Mouse (Mus musculus): ENCODE results near the gene Batf.

Batf gene

GRCm38 (mm10) chr12:85725306-85725705, 38.8 kb downstream of the Batf start:
- in situ Hi-C loops (cut with MboI, MseI): loop anchor here (5.0 kb wide), 1 partner anchor 38 kb away; the partner anchor contains the start of gene Batf (in 2 of the 2)

DNA sequence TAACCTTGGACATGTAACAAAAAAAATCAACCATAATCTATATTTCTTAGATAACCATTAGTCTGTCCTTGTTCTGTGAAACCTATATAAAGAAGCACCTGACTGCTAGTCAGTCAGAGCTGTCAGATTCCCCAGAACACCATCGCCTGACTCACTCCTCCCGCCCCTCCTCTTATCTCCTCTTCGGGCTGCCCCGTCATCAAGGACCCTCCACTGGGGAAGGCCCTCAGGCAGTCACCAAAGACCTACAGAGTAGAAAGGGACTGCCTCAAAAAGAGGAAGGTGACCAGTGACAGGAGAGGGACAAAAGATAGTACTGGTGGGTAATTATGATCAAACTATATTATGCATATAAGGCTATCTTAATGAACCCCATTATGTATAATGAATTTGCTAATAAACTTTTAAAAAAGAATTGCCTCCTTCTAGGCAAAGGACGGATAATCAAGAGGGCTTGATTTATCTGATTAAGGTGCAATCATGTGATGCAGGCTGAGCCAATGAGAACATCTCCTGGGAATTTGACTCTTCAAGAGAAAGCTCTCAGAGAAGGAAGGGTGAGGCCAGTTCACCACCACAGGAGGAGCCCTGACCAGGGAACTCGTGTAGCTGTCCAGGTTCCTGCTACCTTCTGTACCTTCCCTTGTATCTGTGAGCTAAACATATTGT, 40.4 kb downstream of the Batf start:
- in situ Hi-C loops (cut with MboI, MseI): loop anchor here (5.0 kb wide), 1 partner anchor 40 kb away; the partner anchor contains the start of gene Batf (in 2 of the 2)

- in situ Hi-C loops (cut with MboI, MseI): loop anchor here (5.0 kb wide), 1 partner anchor 41 kb away; the partner anchor contains the start of gene Batf (in 2 of the 2)
Measured at GRCm38 (mm10) chr12:85728181-85728580, 41.7 kb downstream of the Batf start.

DNA sequence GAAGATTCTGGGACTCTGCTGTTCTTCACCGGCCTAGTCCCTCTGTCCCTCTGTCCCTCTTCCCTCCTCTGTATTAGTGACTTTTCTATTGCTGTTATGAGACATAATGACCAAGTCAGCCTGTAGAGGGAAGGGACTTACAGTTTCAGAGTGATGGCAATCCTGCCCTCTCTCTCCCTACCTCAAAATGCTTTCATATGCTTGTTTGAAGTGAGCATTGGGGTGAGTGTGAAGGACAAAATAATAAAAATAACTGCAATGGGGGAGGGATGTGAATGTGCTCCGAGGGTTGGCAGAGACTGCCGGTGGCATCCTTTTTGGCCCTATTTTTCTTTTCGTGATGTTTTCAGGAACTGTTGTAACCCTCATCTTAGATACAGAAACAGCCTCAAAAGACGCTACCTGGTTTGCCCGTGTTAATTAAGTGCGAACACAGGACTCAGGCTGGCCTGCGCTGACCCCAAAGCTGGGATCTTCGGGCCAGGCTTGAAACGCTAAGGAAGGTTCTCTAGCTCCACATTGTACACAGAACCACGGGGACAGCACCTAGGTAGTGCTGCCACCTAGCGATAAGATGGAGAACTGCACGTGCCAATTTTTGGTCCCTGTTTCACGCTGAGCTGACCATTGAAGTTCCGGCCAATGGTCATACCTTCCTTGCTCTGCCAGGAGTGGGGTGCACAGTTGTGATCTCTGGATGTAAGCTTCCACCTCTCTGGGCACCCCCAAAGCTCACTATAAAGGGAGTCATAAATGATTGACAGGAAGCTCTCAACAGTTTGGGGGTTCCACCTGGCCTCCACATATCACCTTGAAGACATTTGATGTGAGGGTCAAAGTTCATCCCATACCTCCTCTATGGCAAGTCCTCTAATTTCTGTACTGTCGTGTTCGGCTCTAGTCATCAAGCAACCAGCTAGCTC, 42.8 kb downstream of the Batf start:
- in situ Hi-C loops (cut with MboI, MseI): loop anchor here (5.0 kb wide), 1 partner anchor 42 kb away; the partner anchor contains the start of gene Batf (in 2 of the 2)

- in situ Hi-C loops (cut with MboI, MseI): loop anchor here (5.0 kb wide), 1 partner anchor 43 kb away; the partner anchor contains the start of gene Batf (in 2 of the 2)
Measured at GRCm38 (mm10) chr12:85729945-85730290, 43.4 kb downstream of the Batf start.

GRCm38 (mm10) chr12:85736203-85736602, 49.7 kb downstream of the Batf start:
- in situ Hi-C loops (cut with MboI, MseI): no loop called here

DNA sequence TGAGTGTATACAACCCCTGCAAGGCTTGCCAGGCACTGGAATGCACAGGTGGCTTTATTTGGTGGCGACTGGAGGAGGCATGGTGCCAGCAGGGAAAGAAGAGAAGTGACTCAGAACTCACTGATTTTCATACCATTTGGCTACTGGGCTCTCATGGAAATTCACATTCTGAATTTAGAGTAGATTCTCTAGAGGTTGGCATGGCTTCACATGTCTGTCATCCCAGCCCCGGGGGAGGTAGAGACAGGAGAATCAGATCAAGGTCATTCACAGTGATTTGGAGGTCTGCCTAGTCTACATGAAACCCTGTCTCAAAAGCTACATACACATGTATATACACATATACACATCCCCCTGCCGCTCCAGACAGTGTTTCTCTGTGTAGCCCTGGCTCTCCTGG, 50.5 kb downstream of the Batf start:
- in situ Hi-C loops (cut with MboI, MseI): no loop called here

GRCm38 (mm10) chr12:85745827-85746695, 59.6 kb downstream of the Batf start, which contains the start of gene Flvcr2:
TSS of gene Flvcr2 (plus strand) at chr12:85746539.
- in situ Hi-C loops (cut with MboI, MseI): loop anchor here in 1 of 2 experiments (10.0 kb wide), 1 partner anchor 571 kb away; the partner anchor contains the start of gene Pgf

- in situ Hi-C loops (cut with MboI, MseI): loop anchor here in 1 of 2 experiments (10.0 kb wide), 1 partner anchor 572 kb away; the partner anchor contains the start of gene Pgf
Measured at GRCm38 (mm10) chr12:85746696-85747219, 60.3 kb downstream of the Batf start.

DNA sequence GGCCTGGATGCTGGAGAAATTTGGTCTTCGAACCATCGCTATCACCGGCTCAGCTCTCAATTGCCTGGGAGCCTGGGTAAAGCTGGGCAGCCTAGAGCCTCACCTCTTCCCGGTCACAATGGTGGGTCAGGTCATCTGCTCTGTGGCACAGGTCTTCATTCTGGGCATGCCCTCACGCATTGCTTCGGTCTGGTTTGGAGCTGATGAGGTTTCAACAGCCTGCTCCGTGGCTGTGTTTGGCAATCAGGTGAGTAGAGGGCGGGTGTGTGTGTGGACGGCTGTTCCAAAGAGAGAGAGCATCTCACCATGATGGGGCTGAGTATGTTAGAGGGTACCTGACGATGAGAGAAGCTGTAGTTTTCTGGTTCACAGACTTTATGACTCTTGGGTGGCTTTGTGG, 60.9 kb downstream of the Batf start:
- in situ Hi-C loops (cut with MboI, MseI): loop anchor here in 1 of 2 experiments (10.0 kb wide), 1 partner anchor 573 kb away; the partner anchor contains the start of gene Pgf

DNA sequence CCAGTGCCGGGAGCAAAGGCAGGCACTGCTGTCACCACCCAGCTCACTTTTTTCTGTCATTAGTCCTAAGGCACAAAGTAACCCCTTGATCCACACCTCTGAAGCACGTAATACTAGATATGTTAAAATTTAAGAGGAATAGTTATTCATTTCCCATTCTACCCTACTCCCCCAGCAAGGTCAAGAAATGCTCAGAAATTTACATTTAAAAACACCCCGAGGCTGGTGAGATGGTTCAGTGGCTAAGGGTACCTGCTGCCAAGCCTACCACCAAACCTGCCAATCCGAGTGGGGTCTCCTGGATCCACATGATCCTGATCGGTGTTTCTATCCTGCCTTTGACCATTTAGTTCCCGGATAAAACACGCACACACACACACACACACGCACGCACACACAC, 63.4 kb downstream of the Batf start:
- in situ Hi-C loops (cut with MboI, MseI): loop anchor here (5.0 to 25.0 kb wide), 3 partner anchors 67 to 1088 kb away; partner anchors contain the start of gene Pgf (in 1 of the 2)

DNA sequence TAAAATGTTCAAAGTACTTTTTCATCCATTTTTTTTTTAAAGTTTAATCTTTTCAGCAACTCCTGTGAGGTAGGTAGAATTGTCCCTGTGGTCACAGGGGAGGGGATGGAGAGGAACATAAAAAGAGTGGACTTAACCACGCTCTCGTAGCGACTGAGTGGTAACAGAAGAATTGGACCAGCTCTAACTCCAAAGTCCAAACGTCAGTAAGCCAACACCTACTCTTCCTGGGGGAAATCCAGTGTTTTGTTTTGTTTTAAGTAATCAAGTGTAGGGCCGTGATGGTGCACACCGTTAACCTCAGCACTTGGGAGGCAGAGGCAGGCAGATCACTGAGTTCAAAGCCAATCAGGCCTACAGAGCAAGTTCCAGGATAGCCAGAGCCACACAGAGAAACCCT, 65.6 kb downstream of the Batf start:
- in situ Hi-C loops (cut with MboI, MseI): loop anchor here in 1 of 2 experiments (5.0 to 25.0 kb wide), 2 partner anchors 65 to 1090 kb away; no protein-coding TSS in a partner anchor

DNA sequence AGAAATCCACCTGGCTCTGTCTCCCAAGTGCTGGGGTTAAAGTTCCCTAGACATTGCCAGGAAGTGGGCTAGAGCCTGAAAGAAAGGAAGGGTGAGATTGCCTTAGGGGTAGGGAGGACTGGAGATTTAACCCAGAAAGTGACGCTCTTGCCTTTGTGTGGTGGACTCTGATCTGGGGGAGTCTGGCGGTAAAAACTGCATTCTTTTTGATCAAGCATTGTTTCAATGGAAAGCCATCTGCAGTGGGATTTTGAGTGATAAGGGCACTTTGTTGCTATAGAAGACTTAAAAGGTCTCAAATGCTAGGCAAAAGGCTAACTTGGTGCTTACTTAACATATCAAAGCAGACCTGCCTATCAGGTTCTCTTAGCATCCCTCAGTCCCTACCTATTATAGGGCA, 66.8 kb downstream of the Batf start:
- in situ Hi-C loops (cut with MboI, MseI): loop anchor here in 1 of 2 experiments (5.0 to 25.0 kb wide), 2 partner anchors 64 to 1091 kb away; no protein-coding TSS in a partner anchor

DNA sequence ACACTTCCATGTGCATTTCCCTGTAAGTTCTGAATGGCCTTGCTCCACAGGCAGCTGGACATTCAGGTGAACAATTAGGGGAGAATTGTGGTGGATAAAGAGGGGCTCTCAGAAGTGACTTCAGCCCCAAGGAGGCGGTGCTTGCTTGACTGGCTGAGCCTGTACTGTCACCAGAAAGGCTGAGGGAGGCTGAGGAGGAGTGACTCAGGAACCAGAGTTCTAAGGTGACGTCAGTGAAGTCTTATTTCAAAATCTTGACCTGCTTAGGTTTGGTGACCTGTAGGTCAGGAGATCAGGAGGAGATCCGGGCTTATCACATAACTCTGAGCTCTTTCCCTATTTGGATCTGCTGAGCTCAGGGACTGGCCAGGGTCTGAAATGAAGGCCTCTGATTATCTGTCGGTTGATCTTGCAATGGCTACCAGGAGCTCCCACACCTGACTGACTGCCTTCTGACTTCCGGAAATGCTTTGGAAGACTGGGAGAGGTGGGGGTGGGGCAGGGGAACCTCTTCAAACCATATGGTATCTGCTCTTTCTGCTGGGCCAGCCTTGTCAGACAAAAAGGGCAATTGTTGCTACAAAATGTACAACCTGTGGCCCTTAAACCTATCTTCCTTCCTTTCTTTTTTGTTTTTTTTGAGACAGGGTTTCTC, 68.3 kb downstream of the Batf start:
- in situ Hi-C loops (cut with MboI, MseI): loop anchor here in 1 of 2 experiments (5.0 to 25.0 kb wide), 2 partner anchors 63 to 1092 kb away; no protein-coding TSS in a partner anchor

GRCm38 (mm10) chr12:85756455-85756854, 70.0 kb downstream of the Batf start:
- in situ Hi-C loops (cut with MboI, MseI): loop anchor here in 1 of 2 experiments (25.0 kb wide), 1 partner anchor 1094 kb away; no protein-coding TSS in a partner anchor

GRCm38 (mm10) chr12:85757074-85757473, 70.6 kb downstream of the Batf start:
- in situ Hi-C loops (cut with MboI, MseI): loop anchor here in 1 of 2 experiments (25.0 kb wide), 1 partner anchor 1095 kb away; no protein-coding TSS in a partner anchor

Data from T-helper 17 cell (primary cell).